Mouse (Mus musculus) megakaryocyte-erythroid progenitor cell, adult 5-6 weeks (primary cell): Measurements from ENCODE around the gene Gm21961. TPM values are rescaled to one million over a fixed set of nuclear protein-coding genes. Genes with fewer than 3 reads are reported as not detected.
"Not testable (repeated sequence)": the region's sequence is repeated elsewhere in the genome, so short reads cannot be mapped to it uniquely, and the experiment has no call there.

Experiments used
- ATAC-seq: replicated peaks from 2 replicates; pipeline ENCODE4 v1.8.0; 2016; ENCODE audit warnings: mild to moderate bottlenecking, inconsistent platforms; ENCODE audit not compliant: severe bottlenecking, poor library complexity, low FRiP score, low TSS enrichment
- total RNA-seq, 2 experiments: library from RNA; stranded (forward) in 1 of 2; stranded (reverse) in 1 of 2; fragments of 200-1000, 215-1000 nt in 1 of 2; fragments of >200 nt in 1 of 2; fragmentation: Nextera tagmentation in 1 of 2; gene quantifications; 2 replicates each; pipeline ENCODE4 v1.2.3; 2014 to 2017

The Gm21961 gene
- total RNA-seq (2014; fragmentation: Nextera tagmentation) (not detected in 2 replicates), total RNA-seq (2017) (not detected in 2 replicates)

DNA sequence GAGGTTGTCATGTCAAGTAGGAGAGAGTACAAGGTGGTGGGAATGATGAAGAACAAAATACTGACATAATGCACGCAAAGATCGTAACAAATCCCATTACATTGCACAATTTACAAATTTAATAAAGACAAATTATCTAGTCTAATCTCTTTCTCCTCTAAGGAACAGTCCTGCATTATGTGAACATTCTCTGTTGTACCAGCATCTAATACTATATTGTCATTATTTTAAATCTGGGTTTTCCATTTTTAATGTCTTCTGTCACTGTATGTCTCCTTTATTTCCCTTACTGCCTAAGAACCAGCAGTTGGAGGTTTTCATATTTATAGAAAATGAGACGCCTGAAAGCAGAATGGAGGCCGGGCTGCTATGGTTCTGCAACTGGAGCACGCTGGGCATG is at the start of gene Gm21961:
Gene Gm21961, minus strand, starts transcription at position 101 of the 400 bp plus-strand sequence.
- no peak for ATAC-seq

- ATAC-seq = no peak
Observed at GRCm38 (mm10) chr15:65041999-65042398, 27.3 kb upstream of the Gm21961 start.

GRCm38 (mm10) chr15:65039216-65039615 is 24.5 kb upstream of the Gm21961 start:
- ATAC-seq = not testable (repeated sequence)

GRCm38 (mm10) chr15:65017971-65018370 is 3.3 kb upstream of the Gm21961 start:
- no peak for ATAC-seq

- no peak for ATAC-seq
Observed at GRCm38 (mm10) chr15:65006177-65006576, 8.5 kb downstream of the Gm21961 start.

DNA sequence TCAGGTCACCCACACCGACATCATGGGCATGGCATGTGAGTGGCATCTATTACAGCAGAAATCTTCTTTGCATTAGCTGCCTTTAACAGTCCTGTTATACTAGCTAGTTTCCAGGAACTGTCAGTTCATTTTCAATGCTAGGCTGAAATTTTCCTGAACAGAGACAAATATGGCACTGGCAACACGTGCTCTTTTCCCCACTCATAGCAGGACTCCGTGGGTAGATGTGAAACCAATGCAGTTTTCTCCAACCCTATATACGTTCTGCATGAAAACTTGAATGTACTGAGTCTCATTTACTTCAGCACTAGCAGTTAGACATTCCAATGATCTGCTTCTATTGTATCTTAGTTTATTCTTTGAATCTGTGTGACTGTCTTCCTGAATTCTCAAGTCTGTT is 20.2 kb downstream of the Gm21961 start:
- no peak for ATAC-seq

- no peak for ATAC-seq
Observed at GRCm38 (mm10) chr15:64979976-64980375, 34.7 kb downstream of the Gm21961 start.

DNA sequence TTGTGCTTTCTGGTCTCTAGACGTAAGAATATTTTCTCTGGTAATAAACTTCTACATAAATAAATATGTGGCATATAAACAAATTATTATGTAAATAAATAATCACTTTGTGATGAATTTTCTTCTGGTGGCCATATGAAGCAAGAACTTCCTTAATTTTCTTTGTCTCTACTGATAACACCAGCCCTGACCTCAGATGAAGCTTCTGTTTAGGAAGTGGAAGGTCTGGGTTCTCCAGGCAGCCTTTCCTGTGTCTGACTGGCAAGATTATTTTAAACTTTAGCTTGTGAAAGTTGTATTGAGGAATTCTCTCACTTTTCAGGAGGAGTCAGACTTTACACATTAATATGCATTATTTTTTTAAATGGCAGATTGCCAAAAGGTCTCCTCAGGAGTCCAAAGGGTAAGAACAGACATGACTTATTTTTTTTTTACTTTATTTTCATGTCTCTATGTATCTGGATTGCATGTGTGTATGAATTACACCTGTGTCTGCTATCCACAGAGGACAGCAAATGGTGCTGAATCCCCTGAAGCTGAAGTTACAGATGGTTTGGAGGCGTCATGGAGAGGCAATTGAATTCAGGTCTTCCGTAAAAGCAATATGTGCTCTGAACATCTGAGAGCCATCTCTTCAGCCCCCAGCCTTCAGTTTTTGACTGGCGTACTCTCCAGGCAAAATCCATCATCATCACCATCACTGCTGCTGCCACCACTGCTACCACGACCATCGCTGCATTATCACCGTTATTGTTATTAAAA is 38.5 kb downstream of the Gm21961 start:
- ATAC-seq = no peak

Other genes with a start within 250 kb of the Gm21961 start
- gene Gm21798, start 197.2 kb downstream of the Gm21961 start, total RNA-seq (2014; fragmentation: Nextera tagmentation) = not detected in 2 replicates
- not detected in 2 replicates for gene Gm21798, start 197.2 kb downstream of the Gm21961 start, total RNA-seq (2017)